Mouse (Mus musculus): ENCODE data around the gene Gm10972.
A peak's percentile ranks its signal among the peaks of the same experiment; 100 is the strongest.

DNA sequence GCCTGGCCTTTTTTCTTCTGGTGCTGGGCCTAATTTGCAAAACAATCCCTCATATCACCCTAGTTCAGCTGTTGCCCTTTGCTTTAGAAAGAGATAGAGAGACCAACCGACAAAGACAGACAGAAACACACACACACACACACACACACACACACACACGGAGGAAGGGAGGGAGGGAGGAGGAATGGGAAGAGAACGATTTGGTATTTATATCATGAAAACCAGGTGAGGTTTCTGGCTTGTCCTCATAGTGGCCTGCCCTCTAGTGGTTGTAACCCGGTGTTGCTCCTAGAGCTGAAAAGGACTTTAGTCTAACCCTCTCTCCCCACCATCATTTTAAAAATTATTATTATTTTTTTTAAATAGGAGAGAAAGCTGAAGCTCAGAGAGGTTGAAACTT lies 41.0 kb upstream of the Gm10972 start:
- TF ChIP-seq CTCF (IDR thresholded peaks at IDR 0.05; ENCODE audit: control insufficient read depth, insufficient read depth, insufficient read length) (peak; percentile 26), CEBPB (IDR thresholded peaks at IDR 0.05; ENCODE audit: low read depth) (no peak), MYOD1 (IDR thresholded peaks at IDR 0.05; ENCODE audit: control insufficient read depth, insufficient read length, low read depth) (no peak), MAX (IDR thresholded peaks at IDR 0.05) (no peak)
